Mouse (Mus musculus) embryonic facial prominence, embryonic 14.5 days (tissue): ENCODE data around the gene Cd79a. TPM values are rescaled to one million over a fixed set of nuclear protein-coding genes. Genes with fewer than 3 reads are reported as not detected.

Experiments used
- ATAC-seq: fragments of 200-750 bp; cut with Nextera tagmentation; 2 replicates; pipeline ENCODE4 v1.8.0; 2017; ENCODE audit warnings: low read depth, moderate number of reproducible peaks, moderate TSS enrichment
- DNase-seq: peaks from one replicate; pipeline ENCODE4 v3.0.0-alpha.2; 2015; ENCODE audit warnings: low spot score
- H3K27ac ChIP-seq: fragments of 300-500 bp; sonication (generic); replicated peaks from 2 replicates; pipeline ENCODE4 v1.5.1; 2014; ENCODE audit warnings: low read depth, mild to moderate bottlenecking, low read length, moderate library complexity
- H3K27me3 ChIP-seq: fragments of 300-500 bp; sonication (generic); replicated peaks from 2 replicates; pipeline ENCODE4 v1.6.1; 2014; ENCODE audit warnings: low read length; ENCODE audit not compliant: control insufficient read depth, insufficient read depth
- H3K36me3 ChIP-seq: fragments of 300-500 bp; sonication (generic); 2 replicates; pipeline ENCODE4 v1.6.1; 2014; ENCODE audit warnings: low read length, mixed read lengths; ENCODE audit not compliant: control insufficient read depth, insufficient read depth
- H3K4me1 ChIP-seq: fragments of 300-500 bp; sonication (generic); 2 replicates; pipeline ENCODE4 v1.6.1; 2014; ENCODE audit warnings: antibody characterized with exemption, low read length; ENCODE audit not compliant: control insufficient read depth, insufficient read depth
- H3K4me2 ChIP-seq: fragments of 300-500 bp; sonication (generic); 2 replicates; pipeline ENCODE4 v1.6.1; 2014; ENCODE audit warnings: low read depth, mild to moderate bottlenecking, low read length, moderate library complexity, mixed read lengths
- H3K4me3 ChIP-seq: fragments of 300-500 bp; sonication (generic); 2 replicates; pipeline ENCODE4 v1.5.1; 2014; ENCODE audit warnings: low read depth, mild to moderate bottlenecking, low read length
- H3K9ac ChIP-seq: fragments of 300-500 bp; sonication (generic); 2 replicates; pipeline ENCODE4 v1.6.1; 2014; ENCODE audit warnings: low read depth, mild to moderate bottlenecking, low read length, moderate library complexity, mixed read lengths
- H3K9me3 ChIP-seq: fragments of 300-500 bp; sonication (generic); 2 replicates; pipeline ENCODE4 v1.6.1; 2016; ENCODE audit warnings: low read length; ENCODE audit not compliant: control insufficient read depth
- WGBS: fragments of 180-500 bp; shearing (Covaris S2); extraction: QIAGEN DNeasy Blood & Tissue Kit; methylation state at CpG from one replicate; pipeline ENCODE4 v1.1.7; 2014; 5-methylcytosine and 5-hydroxymethylcytosine counted together
- polyA plus RNA-seq: library from polyadenylated mRNA; unstranded; fragments of >200 nt; fragmentation: Nextera tagmentation; extraction: Ambion mirVana; gene quantifications from 2 replicates; pipeline ENCODE4 v1.2.1, GENCODE M21; 2014

Cd79a gene
- polyA plus RNA-seq, 1 experiment from 2014 or later = 0.35 TPM

- WGBS = 92% methylated on average over 20 of the region's 20 CpGs
- no peak overlapping the region for H3K4me2 ChIP-seq
- no peak overlapping the region for H3K4me3 ChIP-seq
- H3K36me3 ChIP-seq = peaks cover 70% of the 10 kb centered on the region
- no peak overlapping the region for H3K9ac ChIP-seq
- H3K27me3 ChIP-seq = no peaks in the 10 kb centered on the region
- H3K9me3 ChIP-seq = no peaks in the 10 kb centered on the region
- no peaks in the 10 kb centered on the region for H3K4me1 ChIP-seq
- no peak overlapping the region for H3K27ac ChIP-seq
- DNase-seq (no peak), ATAC-seq (no peak)
Measured at GRCm38 (mm10) chr7:24918763-24919323, 21.7 kb downstream of the Cd79a start.

- Histone ChIP-seq H3K4me1 (no peaks in the 10 kb centered on the region), H3K9me3 (no peaks in the 10 kb centered on the region), H3K4me3 (no peak overlapping the region), H3K9ac (no peak overlapping the region), H3K27ac (no peak overlapping the region), H3K36me3 (peaks cover 79% of the 10 kb centered on the region), H3K27me3 (no peaks in the 10 kb centered on the region), H3K4me2 (no peak overlapping the region)
- no peak for DNase-seq
- no peak for ATAC-seq
- WGBS = 82% methylated on average over 9 of the region's 9 CpGs
Measured at GRCm38 (mm10) chr7:24919728-24920127, 22.5 kb downstream of the Cd79a start.

- no peak overlapping the region for H3K27ac ChIP-seq
- WGBS = 46% methylated on average over 6 of the region's 6 CpGs
- H3K4me2 ChIP-seq = no peak overlapping the region
- ATAC-seq (no peak), DNase-seq (no peak)
- H3K9ac ChIP-seq = no peak overlapping the region
- peaks cover 68% of the 10 kb centered on the region for H3K27me3 ChIP-seq
- no peaks in the 10 kb centered on the region for H3K4me1 ChIP-seq
- no peak overlapping the region for H3K4me3 ChIP-seq
- peaks cover 18% of the 10 kb centered on the region for H3K36me3 ChIP-seq
- no peaks in the 10 kb centered on the region for H3K9me3 ChIP-seq
Measured at GRCm38 (mm10) chr7:24930475-24930874, 33.3 kb downstream of the Cd79a start.

GRCm38 (mm10) chr7:24931651-24932050 is 34.5 kb downstream of the Cd79a start:
- H3K27me3 ChIP-seq = peaks cover 80% of the 10 kb centered on the region
- H3K9me3 ChIP-seq = no peaks in the 10 kb centered on the region
- H3K4me1 ChIP-seq = no peaks in the 10 kb centered on the region
- DNase-seq (no peak), ATAC-seq (no peak)
- H3K4me2 ChIP-seq = no peak overlapping the region
- H3K4me3 ChIP-seq = no peak overlapping the region
- H3K27ac ChIP-seq = no peak overlapping the region
- no peak overlapping the region for H3K9ac ChIP-seq
- peaks cover 6% of the 10 kb centered on the region for H3K36me3 ChIP-seq
- WGBS = 0% methylated on average over 14 of the region's 15 CpGs

- Histone ChIP-seq H3K9me3 (no peaks in the 10 kb centered on the region), H3K27ac (no peak overlapping the region), H3K9ac (no peak overlapping the region), H3K36me3 (no peaks in the 10 kb centered on the region), H3K4me1 (no peaks in the 10 kb centered on the region), H3K4me3 (no peak overlapping the region), H3K4me2 (no peak overlapping the region), H3K27me3 (peaks cover 95% of the 10 kb centered on the region)
- 7% methylated on average over 6 of the region's 6 CpGs for WGBS
- ATAC-seq (no peak), DNase-seq (no peak)
Measured at GRCm38 (mm10) chr7:24943641-24944040, 46.5 kb downstream of the Cd79a start.

GRCm38 (mm10) chr7:24944257-24944950 is 47.2 kb downstream of the Cd79a start, which contains the start of gene Gm4881:
Gene Gm4881, minus strand, starts transcription at chr7:24944494.
- peak within 1 kb of the TSS; percentile 76 for H3K4me2 ChIP-seq
- H3K4me3 ChIP-seq = peak within 1 kb of the TSS; percentile 45
- no peaks in the 10 kb centered on the region for H3K36me3 ChIP-seq
- peak within 1 kb of the TSS; percentile 52; the same call in 1 of the 2 replicates for H3K9ac ChIP-seq
- ATAC-seq (no peak), DNase-seq (no peak)
- under 1% methylated on average over 59 of the region's 72 CpGs for WGBS
- H3K4me1 ChIP-seq = no peaks in the 10 kb centered on the region
- no peak within 1 kb of the TSS for H3K27ac ChIP-seq
- H3K9me3 ChIP-seq = no peaks in the 10 kb centered on the region
- peaks cover 98% of the 10 kb centered on the region for H3K27me3 ChIP-seq

- no peak for ATAC-seq
- Histone ChIP-seq H3K36me3 (no peaks in the 10 kb centered on the region), H3K4me1 (no peaks in the 10 kb centered on the region), H3K9ac (no peak overlapping the region), H3K4me2 (no peak overlapping the region), H3K27me3 (peaks cover 100% of the 10 kb centered on the region), H3K9me3 (no peaks in the 10 kb centered on the region), H3K27ac (no peak overlapping the region), H3K4me3 (no peak overlapping the region)
- 5% methylated on average over 7 of the region's 7 CpGs for WGBS
- no peak for DNase-seq
Measured at GRCm38 (mm10) chr7:24947316-24948048, 50.3 kb downstream of the Cd79a start.

- no peaks in the 10 kb centered on the region for H3K9me3 ChIP-seq
- ATAC-seq (no peak), DNase-seq (no peak)
- H3K4me2 ChIP-seq = 0 out of 2 replicates have a peak overlapping the region, but pooled peaks have one; percentile 10
- H3K27ac ChIP-seq = no peak overlapping the region
- no peaks in the 10 kb centered on the region for H3K36me3 ChIP-seq
- H3K4me3 ChIP-seq = no peak overlapping the region; the same call in 1 of the 2 replicates
- H3K9ac ChIP-seq = no peak overlapping the region
- H3K4me1 ChIP-seq = no peaks in the 10 kb centered on the region
- peaks cover 100% of the 10 kb centered on the region for H3K27me3 ChIP-seq
- WGBS = 2% methylated on average over 29 of the region's 29 CpGs
Measured at GRCm38 (mm10) chr7:24948774-24949173, 51.6 kb downstream of the Cd79a start.
